Mouse (Mus musculus) ovary, postnatal 36 days (tissue): ENCODE data around the gene Olfr317.
A peak's percentile ranks its signal among the peaks of the same experiment; 100 is the strongest.
"Not testable (repeated sequence)": the region's sequence is repeated elsewhere in the genome, so short reads cannot be mapped to it uniquely, and the experiment has no call there.

Source experiments
- DNase-seq: peaks from one replicate; pipeline ENCODE4 v3.0.0; 2022; ENCODE audit warnings: low spot score, mixed read lengths

Olfr317 gene

GRCm38 (mm10) chr11:58738792-58739262 is at the start of gene Olfr317:
Olfr317 (minus strand) TSS chr11:58739212.
- no peak for DNase-seq

DNA sequence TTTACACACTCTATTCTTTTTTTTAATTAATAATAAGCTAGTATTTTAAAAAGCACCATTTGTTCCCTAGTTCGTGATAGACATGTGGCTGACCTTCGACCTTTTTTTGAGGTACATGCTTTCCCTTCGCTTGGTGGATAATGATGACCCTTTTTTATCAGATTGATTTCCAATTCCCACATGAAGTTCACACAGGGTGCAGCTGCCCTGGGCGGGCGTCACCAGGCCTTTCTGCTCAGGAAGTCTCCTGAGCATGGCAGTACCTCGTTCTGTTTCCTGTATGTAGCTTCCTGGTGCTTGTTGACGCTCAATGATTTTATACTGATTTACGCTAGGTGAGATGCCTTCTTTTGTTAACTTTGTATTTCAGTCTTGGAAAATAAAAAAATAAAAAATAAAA is 49.3 kb upstream of the Olfr317 start:
- DNase-seq = no peak

DNA sequence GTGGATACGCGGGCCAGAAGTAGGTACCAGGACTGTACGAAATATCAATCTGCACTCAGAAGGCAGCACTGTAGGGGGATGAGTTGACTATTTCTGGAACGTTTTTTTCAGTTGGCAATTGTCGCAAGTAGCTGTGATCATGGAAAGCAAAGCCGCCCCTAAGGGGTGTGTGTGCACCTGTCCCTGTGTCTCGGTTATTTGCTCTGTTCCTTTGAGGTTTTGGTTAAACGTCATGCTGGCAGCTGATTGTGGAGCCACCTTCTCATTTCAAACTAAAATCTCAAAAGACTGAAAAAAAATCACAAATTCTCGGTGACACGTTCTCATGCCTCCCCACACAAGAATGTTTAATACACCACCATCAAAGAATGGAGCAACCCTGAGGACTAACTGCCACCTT is 48.6 kb upstream of the Olfr317 start:
- DNase-seq = no peak

DNA sequence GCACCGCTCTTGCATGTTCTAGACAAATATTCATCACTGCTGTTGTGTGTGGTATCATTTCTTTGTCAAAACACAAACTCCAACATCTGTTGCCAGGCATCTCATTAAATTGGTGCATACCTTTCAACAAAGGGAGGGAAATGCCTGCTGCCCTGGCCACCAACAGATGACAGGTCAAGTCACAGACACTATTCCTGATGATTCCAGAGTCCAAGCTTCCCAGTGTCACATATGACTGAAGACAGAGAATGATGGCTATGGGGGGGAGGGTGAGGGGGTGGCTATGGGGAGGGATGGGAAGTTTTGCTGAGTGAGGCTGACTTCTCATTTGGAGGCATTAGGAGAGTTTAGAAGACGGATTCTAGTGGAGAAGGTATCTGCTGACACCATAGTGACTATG is 45.2 kb upstream of the Olfr317 start:
- no peak for DNase-seq

- no peak for DNase-seq
Observed at GRCm38 (mm10) chr11:58782480-58783089, 43.6 kb upstream of the Olfr317 start, which contains the start of gene Olfr314. Olfr314 (plus strand) TSS chr11:58782952.

DNA sequence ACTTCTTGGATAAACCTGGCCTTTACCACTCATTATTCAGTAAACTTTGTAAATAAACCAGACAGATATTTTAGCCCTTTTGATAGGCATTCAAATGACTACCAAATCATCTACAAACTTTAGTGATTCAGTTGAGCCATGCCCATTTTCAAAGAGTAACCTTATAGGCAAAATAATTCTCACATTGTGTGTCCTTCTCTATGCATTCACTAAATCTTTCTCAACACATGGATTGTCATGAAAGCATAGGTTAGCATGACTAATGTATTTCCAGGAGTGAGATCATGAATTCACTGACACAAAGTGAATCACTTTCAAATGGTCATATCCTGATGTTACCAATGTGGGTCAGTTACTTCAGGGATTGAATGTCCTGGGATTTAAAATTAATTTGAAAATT is 33.9 kb upstream of the Olfr317 start, which contains the start of gene Olfr315:
TSS of gene Olfr315 (plus strand) at position 301 of the 400 bp plus-strand sequence.
- DNase-seq = no peak

- no peak for DNase-seq
Observed at GRCm38 (mm10) chr11:58752434-58752833, 13.4 kb upstream of the Olfr317 start, which contains the start of gene Olfr316. Olfr316 (plus strand) TSS chr11:58752734.

GRCm38 (mm10) chr11:58751096-58751495 is 12.1 kb upstream of the Olfr317 start:
- peak; percentile 22 for DNase-seq

DNA sequence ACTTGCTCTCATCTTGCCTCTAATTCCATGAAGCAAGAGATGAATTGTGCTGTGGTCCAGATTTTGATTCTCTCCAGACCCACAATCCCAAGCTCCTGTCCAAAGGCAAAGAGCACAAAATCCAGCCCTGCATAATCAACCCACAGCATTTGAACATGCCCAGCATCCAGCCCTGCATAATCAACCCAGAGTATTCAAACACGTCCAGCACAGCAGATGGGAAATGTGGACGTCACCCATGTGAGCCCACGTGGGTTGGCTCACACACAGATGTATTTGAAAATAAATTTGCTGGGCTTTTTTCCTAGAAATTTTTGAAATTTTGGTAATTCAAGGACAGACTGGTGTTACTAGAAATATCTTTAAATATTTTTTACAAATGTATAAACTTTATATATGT is 5.6 kb downstream of the Olfr317 start:
- no peak for DNase-seq

GRCm38 (mm10) chr11:58727896-58728650 is 10.9 kb downstream of the Olfr317 start:
- DNase-seq = not testable (repeated sequence)

- DNase-seq = no peak
Observed at GRCm38 (mm10) chr11:58723914-58724313, 15.1 kb downstream of the Olfr317 start, which contains the start of gene Olfr318. Olfr318 (minus strand) TSS chr11:58724014.

DNA sequence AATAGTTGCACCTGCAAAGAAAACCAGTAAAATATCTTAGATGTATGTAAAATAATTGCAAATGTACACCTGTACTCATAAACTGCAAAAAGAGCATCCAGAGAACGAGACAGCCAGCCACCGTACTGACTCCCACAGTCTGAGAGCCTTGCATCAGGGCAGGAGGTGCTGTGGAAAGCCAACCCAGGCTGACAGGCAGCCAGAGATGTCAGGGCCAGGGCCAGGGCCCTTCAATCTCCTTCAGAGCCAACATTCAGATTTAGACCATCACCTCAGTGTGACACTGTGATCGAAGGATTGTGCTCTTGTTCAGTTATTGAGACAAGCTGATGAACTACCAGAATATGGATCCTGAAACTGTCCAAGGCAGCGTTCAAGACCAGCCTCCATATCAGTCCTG is 19.3 kb downstream of the Olfr317 start:
- DNase-seq = no peak

DNA sequence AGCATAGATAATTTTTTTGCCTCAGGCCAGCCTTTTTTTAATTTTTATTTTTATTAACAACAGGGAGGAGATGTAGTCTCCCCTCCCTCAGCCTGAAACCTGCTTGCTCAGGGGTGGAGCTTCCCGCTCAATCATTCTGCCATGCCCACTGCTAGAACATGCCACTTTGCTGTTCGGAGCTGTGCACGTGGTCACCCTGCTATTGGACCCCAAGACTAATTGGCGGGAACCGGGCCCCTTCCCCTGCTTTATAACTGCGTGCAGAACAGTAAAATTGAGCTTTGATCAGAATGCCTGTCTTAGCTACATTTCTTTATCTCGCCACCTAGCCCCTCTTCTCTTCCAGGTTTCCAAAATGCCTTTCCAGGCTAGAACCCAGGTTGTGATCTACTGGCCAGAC is 21.3 kb downstream of the Olfr317 start:
- not testable (repeated sequence) for DNase-seq

DNA sequence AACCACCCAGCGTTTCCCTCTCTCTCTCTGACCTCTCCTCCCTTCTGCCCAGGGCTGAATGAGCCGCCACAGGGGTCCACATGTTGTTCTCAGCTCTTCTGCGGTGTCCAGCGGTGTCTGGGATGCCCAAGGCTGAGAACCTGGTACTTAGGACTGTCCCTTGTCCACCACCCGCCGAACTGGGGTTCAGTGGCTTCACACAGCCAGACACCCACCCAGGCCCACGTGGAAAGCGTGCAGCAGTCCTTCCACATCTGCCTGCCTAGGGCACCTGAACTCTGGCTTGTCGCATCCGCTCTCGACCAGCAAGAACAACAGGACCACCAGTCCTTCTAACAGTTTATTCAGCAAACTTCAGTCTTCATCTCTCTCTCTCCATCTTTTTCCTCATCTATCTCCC is 29.9 kb downstream of the Olfr317 start:
- no peak for DNase-seq

DNA sequence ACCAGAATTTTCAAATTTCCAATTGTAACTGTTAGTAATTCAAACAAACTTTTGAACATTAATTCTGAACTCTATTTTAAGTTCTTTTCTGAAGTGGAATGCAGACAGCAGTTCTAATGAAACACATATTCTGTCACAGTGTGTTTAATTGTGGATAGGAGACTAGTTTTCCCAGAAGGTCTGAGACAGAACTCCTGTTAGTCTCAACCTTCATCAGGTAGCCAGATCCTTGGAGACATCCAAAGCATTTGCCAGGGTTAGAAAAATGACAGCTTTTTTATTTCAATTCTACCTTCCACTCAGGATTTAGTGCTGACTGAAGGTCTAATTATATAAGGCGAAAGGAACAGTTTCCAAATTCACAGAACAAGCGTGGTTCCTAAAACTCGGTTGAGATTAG is 40.1 kb downstream of the Olfr317 start, which contains the start of gene Olfr319:
TSS of gene Olfr319 (plus strand) at position 301 of the 400 bp plus-strand sequence.
- no peak for DNase-seq
